Mouse (Mus musculus) lung, postnatal 0 days (tissue): ENCODE results near the gene Slc25a33. TPM values are rescaled to one million over a fixed set of nuclear protein-coding genes. Genes with fewer than 3 reads are reported as not detected.

Experiments
- ATAC-seq: fragments of 200-750 bp; cut with Nextera tagmentation; 2 replicates; pipeline ENCODE4 v1.8.0; 2017; ENCODE audit warnings: moderate library complexity
- DNase-seq: peaks from one replicate; pipeline ENCODE4 v3.0.0-alpha.2; 2016; ENCODE audit warnings: low spot score
- H3K27ac ChIP-seq: fragments of 300-500 bp; sonication (generic); 2 replicates; pipeline ENCODE4 v1.5.1; 2014; ENCODE audit warnings: antibody characterized with exemption, mild to moderate bottlenecking, low read length, mixed read lengths
- H3K27me3 ChIP-seq: fragments of 300-500 bp; sonication (generic); replicated peaks from 2 replicates; pipeline ENCODE4 v1.6.1; 2014; ENCODE audit warnings: low read length, mixed read lengths; ENCODE audit not compliant: insufficient read depth
- H3K36me3 ChIP-seq: fragments of 300-500 bp; sonication (generic); 2 replicates; pipeline ENCODE4 v1.6.1; 2014; ENCODE audit warnings: low read length, mixed read lengths; ENCODE audit not compliant: insufficient read depth
- H3K4me1 ChIP-seq: fragments of 300-500 bp; sonication (generic); 2 replicates; pipeline ENCODE4 v1.6.1; 2014; ENCODE audit warnings: antibody characterized with exemption, low read depth, low read length, mixed read lengths; ENCODE audit not compliant: insufficient read depth
- H3K4me2 ChIP-seq: fragments of 300-500 bp; sonication (generic); replicated peaks from 2 replicates; pipeline ENCODE4 v1.6.1; 2014; ENCODE audit warnings: low read depth, mild to moderate bottlenecking, low read length, moderate library complexity, mixed read lengths
- H3K4me3 ChIP-seq: fragments of 300-500 bp; sonication (generic); 2 replicates; pipeline ENCODE4 v1.5.1; 2014; ENCODE audit warnings: low read depth, low read length
- H3K9ac ChIP-seq: fragments of 300-500 bp; sonication (generic); replicated peaks from 2 replicates; pipeline ENCODE4 v1.6.1; 2014; ENCODE audit warnings: low read depth, mild to moderate bottlenecking
- H3K9me3 ChIP-seq: fragments of 300-500 bp; sonication (generic); 2 replicates; pipeline ENCODE4 v1.6.1; 2016; ENCODE audit warnings: low read length, mixed read lengths
- CTCF ChIP-seq: IDR thresholded peaks from 2 replicates; pipeline ENCODE4 v1.5.1; 2016; ENCODE audit warnings: antibody characterized with exemption, mild to moderate bottlenecking
- EP300 ChIP-seq: IDR thresholded peaks from 2 replicates; pipeline ENCODE4 v1.6.1; 2016; ENCODE audit warnings: antibody characterized with exemption, mild to moderate bottlenecking, control low read depth
- WGBS: fragments of 180-500 bp; shearing (Covaris S2); extraction: QIAGEN DNeasy Blood & Tissue Kit; methylation state at CpG from one replicate; pipeline ENCODE4 v1.1.7; 2014; 5-methylcytosine and 5-hydroxymethylcytosine counted together
- polyA plus RNA-seq: library from polyadenylated mRNA; unstranded; fragments of >200 nt; fragmentation: Nextera tagmentation; extraction: Ambion mirVana; gene quantifications from 2 replicates; pipeline ENCODE4 v1.2.1, GENCODE M21; 2015

Slc25a33 gene
- polyA plus RNA-seq, 1 experiment from 2014 or later, result 8.6 TPM

DNA sequence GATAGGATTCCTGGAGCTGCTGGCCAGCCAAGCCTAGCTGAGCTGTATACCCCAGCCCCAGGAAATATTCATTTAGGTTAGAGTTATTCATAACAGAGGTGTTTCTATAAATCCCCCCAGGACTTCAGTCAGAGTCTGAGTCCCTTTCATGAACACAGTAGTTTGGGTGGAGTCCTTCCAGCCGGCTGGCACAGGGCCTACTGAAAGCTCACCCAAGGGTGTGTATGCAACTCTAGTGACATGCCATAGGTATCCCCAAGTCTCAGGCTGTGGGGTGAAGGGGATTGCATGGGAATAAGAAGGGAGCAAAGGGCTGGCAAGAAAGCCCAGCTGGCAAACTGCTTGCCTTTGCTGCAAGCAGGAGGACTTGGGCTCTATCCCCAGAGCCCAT lies 23.1 kb upstream of the Slc25a33 start:
- H3K27ac ChIP-seq, result no peak overlapping the region
- DNase-seq, result no peak
- WGBS, result 52% methylated on average over 1 of the region's 1 CpGs
- H3K4me3 ChIP-seq, result no peak overlapping the region
- no peak overlapping the region for H3K9ac ChIP-seq
- no peak for ATAC-seq
- H3K9me3 ChIP-seq, result no peaks in the 10 kb centered on the region
- no peaks in the 10 kb centered on the region for H3K36me3 ChIP-seq
- no peaks in the 10 kb centered on the region for H3K4me1 ChIP-seq
- H3K27me3 ChIP-seq, result no peaks in the 10 kb centered on the region
- no peak for TF ChIP-seq EP300
- no peak for TF ChIP-seq CTCF
- no peak overlapping the region for H3K4me2 ChIP-seq

DNA sequence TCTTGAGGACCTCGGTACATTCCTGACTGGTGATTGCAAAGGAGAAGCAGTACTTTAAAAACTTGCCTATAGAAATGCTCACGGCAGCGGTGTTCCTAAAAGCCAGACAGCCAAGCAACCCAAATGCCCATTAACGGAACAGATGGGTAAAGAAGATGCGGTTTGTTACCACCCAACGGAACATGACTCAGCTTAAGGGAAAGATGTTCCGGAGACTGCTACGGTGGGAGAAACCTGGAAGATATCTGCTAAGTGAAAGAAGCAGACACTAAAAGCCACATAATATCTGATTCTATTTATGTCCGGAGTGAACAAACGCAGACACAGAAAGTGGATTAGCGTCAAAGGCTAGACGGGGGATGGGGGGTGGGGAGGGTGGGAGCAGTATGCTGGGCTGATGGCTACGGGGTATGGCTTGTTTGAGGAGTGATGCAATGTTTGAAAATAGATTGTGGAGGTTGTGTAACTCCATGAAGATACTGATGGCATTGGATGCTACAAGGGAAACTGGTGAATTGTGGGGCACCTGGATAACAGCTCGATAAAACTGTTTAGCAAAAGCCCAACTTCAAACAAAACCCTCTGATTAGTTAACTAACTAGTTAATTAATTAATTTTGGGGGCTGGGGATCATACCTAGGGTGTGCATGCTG lies 22.6 kb upstream of the Slc25a33 start:
- TF ChIP-seq CTCF (no peak), EP300 (no peak)
- H3K4me3 ChIP-seq, result no peak overlapping the region
- no peaks in the 10 kb centered on the region; the same call in 1 of the 2 replicates for H3K4me1 ChIP-seq
- DNase-seq, result no peak
- no peak overlapping the region for H3K9ac ChIP-seq
- no peaks in the 10 kb centered on the region for H3K36me3 ChIP-seq
- H3K4me2 ChIP-seq, result no peak overlapping the region
- no peaks in the 10 kb centered on the region for H3K27me3 ChIP-seq
- H3K9me3 ChIP-seq, result no peaks in the 10 kb centered on the region
- no peak overlapping the region for H3K27ac ChIP-seq
- WGBS, result 56% methylated on average over 14 of the region's 14 CpGs
- ATAC-seq, result no peak

DNA sequence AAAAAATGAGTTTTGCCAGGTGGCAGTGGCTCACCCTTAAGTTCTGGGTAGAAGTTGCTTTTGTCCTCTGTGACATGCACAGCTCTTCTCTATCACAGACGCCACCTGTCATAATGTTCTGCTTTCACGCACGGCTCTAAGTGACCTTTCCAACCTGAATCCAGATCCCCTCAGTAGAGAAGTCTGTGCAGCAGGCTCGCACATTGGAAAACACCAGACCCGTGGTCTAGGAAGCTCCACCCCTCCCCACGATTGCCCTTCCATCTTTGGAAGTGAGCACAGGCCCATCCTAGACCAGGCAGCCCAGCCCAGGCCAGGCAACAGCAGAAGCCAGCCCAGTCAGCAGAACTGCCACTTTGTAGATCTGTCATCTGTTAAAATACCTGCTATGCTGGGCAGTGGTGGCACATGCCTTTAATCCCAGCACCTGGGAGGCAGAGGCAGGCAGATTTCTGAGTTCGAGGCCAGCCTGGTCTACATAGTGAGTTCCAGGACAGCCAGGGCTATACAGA lies 20.9 kb upstream of the Slc25a33 start:
- 67% methylated on average over 7 of the region's 7 CpGs for WGBS

DNA sequence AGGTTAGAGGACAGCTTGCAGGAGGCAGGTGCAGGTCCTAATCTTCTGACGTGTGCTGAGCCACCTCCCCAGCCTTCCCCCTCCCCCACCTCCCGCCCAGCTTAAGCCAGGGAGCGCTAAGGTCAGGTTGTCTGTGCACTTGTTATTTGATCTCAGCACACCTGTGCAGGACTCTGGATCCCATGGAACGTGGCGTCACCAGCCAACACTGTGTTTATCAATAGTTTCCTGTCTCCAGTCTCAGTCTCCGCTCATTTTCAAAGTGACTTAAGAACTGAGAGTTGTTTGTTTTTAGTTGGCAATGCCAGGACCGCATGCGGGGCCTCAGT lies 19.9 kb upstream of the Slc25a33 start:
- TF ChIP-seq CTCF (no peak), EP300 (no peak)
- no peak overlapping the region for H3K27ac ChIP-seq
- no peaks in the 10 kb centered on the region; the same call in 1 of the 2 replicates for H3K4me1 ChIP-seq
- 19% methylated on average over 8 of the region's 8 CpGs for WGBS
- no peak overlapping the region for H3K4me3 ChIP-seq
- DNase-seq (no peak), ATAC-seq (no peak)
- no peak overlapping the region for H3K9ac ChIP-seq
- H3K9me3 ChIP-seq, result no peaks in the 10 kb centered on the region
- H3K36me3 ChIP-seq, result no peaks in the 10 kb centered on the region
- no peak overlapping the region for H3K4me2 ChIP-seq
- no peaks in the 10 kb centered on the region for H3K27me3 ChIP-seq

More for the DNA sequence above, 20.9 kb upstream of the Slc25a33 start:
- TF ChIP-seq CTCF (no peak), EP300 (no peak)
- DNase-seq (no peak), ATAC-seq (no peak)
- Histone ChIP-seq H3K4me2 (no peak overlapping the region), H3K36me3 (no peaks in the 10 kb centered on the region), H3K9me3 (no peaks in the 10 kb centered on the region), H3K27ac (no peak overlapping the region), H3K9ac (no peak overlapping the region), H3K27me3 (no peaks in the 10 kb centered on the region), H3K4me3 (no peak overlapping the region), H3K4me1 (no peaks in the 10 kb centered on the region; the same call in 1 of the 2 replicates)

DNA sequence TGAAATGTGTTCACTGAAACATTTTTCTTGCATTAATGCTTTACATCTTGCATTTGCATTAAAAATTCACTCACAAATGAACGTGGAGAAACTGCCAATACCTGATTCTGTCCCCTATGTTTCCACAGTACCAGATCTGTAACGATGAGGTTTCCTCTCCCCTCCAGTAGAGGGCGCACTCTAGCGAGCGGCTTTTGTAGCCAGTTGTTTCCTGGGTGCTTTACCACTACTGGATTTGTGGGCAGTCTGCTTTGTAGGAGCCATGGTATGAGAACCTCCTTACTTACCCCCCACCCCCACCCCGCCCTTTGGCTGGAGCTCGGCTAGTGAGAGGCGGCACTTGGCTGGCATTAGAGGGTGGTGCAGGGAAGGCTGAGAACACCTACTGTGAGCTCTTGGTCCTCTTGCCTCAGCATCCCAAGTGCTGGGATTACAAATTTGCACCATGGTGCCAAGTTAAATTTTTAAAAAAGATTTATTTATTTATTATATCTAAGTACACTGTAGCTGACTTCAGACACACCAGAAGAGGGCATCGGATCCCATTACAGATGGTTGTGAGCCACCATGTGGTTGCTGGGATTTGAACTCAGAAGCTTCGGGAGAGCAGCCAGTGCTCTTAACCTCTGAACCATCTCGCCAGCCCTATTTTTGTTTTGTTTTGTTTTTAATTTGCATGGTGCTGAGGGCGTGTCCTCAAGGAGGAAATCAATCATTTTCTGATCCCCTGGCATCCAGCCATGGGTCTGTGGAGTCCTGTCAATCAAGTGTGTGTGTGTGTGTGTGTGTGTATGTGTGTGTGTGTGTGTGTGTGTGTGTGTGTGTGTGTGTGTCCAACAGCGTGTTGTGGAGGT lies 19.3 kb upstream of the Slc25a33 start:
- no peaks in the 10 kb centered on the region for H3K9me3 ChIP-seq
- H3K9ac ChIP-seq, result no peak overlapping the region
- no peak overlapping the region for H3K4me2 ChIP-seq
- no peak overlapping the region for H3K4me3 ChIP-seq
- H3K36me3 ChIP-seq, result no peaks in the 10 kb centered on the region
- peak; percentile 45 for DNase-seq
- WGBS, result 31% methylated on average over 13 of the region's 13 CpGs
- TF ChIP-seq EP300, result no peak
- peak; percentile 73 for TF ChIP-seq CTCF
- ATAC-seq, result no peak
- H3K4me1 ChIP-seq, result no peaks in the 10 kb centered on the region; the same call in 1 of the 2 replicates
- no peaks in the 10 kb centered on the region for H3K27me3 ChIP-seq
- no peak overlapping the region for H3K27ac ChIP-seq

DNA sequence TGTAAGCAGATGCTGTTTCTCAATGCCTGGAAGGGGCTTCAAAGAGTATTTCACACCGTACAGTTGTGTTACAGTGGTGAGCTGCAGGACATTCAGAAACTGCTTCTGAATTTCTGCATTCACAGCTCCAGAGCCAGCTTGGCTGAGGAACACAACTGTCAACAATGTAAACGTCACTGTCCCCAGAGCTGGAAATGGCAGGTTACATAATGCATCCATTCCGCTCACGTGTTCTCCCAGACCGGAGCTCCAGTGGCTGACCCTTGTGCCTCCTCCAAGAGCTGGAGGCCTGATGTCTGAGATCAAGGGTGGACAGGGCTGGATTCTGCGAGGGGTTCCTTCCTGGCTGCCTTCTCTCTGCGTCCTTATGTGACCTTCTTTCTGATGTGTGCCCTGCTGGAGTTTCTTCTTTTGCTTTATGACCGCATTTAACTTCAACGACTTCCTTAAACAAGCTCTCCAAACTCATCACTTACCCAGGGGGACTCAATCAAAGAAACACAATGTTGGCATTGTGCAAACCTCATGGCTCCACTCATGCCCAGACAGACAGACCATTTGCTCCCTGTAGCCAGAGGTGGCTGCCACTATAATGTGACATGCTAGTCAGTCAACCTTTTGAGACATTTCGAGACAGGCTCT lies 18.2 kb upstream of the Slc25a33 start:
- H3K4me3 ChIP-seq, result no peak overlapping the region
- DNase-seq, result peak; percentile 86
- TF ChIP-seq EP300, result peak; percentile 26; the same call in 1 of the 2 replicates
- no peak for TF ChIP-seq CTCF

More for the DNA sequence above, 18.2 kb upstream of the Slc25a33 start:
- no peaks in the 10 kb centered on the region for H3K27me3 ChIP-seq
- peak; percentile 60 for ATAC-seq
- no peaks in the 10 kb centered on the region for H3K36me3 ChIP-seq
- no peak overlapping the region for H3K9ac ChIP-seq
- H3K27ac ChIP-seq, result 0 out of 2 replicates have a peak overlapping the region, but pooled peaks have one; percentile 16
- H3K9me3 ChIP-seq, result no peaks in the 10 kb centered on the region
- no peak overlapping the region for H3K4me2 ChIP-seq
- WGBS, result 20% methylated on average over 10 of the region's 10 CpGs
- no peaks in the 10 kb centered on the region; the same call in 1 of the 2 replicates for H3K4me1 ChIP-seq
